Mouse (Mus musculus): ENCODE measurements around the gene 4933425L06Rik.
A peak's percentile ranks its signal among the peaks of the same experiment; 100 is the strongest.

DNA sequence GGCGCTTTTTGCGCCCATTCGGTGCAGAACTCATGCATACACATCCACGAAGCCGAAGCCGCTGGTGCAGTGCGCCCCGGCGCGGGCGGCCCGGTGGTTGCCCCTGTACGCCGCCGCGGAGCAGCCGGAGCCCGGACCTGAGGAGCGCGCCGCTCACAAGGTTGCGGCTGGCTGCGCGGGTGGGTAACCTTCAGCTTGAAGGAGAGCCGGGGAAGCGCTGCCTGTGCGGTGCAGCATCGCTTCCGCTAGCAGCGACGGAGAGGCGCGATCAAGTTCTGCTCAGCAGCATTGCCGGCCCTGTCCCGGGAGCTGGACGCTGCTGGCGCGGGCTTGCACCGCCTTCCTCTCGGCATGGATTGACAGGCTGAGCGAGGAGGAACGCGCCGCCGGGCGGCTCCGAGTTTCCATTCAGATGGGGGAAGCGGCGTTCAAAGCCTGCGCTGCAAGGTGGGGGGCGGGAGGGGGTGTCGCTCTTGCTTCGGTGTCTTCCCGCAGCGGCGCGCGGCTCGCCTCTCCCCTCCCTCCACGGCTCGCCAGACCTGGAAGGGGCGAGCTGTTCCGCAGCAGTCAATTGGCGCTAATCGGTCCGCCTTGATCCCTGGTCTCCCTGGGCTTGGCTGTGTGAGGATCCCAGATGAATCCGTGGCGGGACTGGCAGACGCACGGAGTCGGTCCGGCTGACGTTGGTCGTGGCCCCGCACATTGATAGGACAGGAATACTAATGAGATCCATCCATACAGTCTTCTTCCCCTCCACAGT is 27.6 kb upstream of the 4933425L06Rik start, which contains the start of gene Rgs7bp:
- TF ChIP-seq CTCF (IDR thresholded peaks at IDR 0.05; ENCODE audit: insufficient read depth, low read depth, low read length), result no peak
- peak; percentile 49; the same call in 1 of the 2 replicates for TF ChIP-seq POLR2A (IDR thresholded peaks at IDR 0.05; ENCODE audit: insufficient read depth, low read depth, low read length)
